Comparison of ENCODE assay signal across 10 mouse cellular contexts in genomic region chr13:97598507-97599431, GRCm38 (mm10).
DNase-seq lines count a peak whose midpoint lies in the region; ATAC-seq and TF ChIP-seq lines count a peak whose summit lies in the region.
"Had no signal": no experiment of that assay in that cellular context is flagged by ENCODE, and none has a peak within 500 bp of the region (broad histone marks: within the 10 kb centered on the region; RNA-seq: fewer than 3 reads in every experiment).

No protein-coding gene starts in this region.

- H3K4me3 ChIP-seq in embryonic facial prominence, embryonic 15.5 days (replicated peaks): no peak overlapping the region
- no peak overlapping the region for H3K4me3 ChIP-seq in intestine, postnatal 0 days (ENCODE audit: low read depth, low read length)

- peak; percentile 22 for DNase-seq in kidney, adult 11 months
- no peak for DNase-seq in kidney, adult 8-10 months
- DNase-seq in lung, postnatal 25 days (ENCODE audit: low spot score): peak; percentile 39
- DNase-seq in thymus, postnatal 0 days (ENCODE audit: low spot score): no peak
- DNase-seq in right cerebral cortex, postnatal 10 days (ENCODE audit: low spot score in 2 of 2): no peak
- DNase-seq: spleen, adult 18-20 months had no signal

- H3K27ac ChIP-seq in embryonic facial prominence, embryonic 15.5 days (replicated peaks): 0 out of 2 replicates have a peak overlapping the region, but pooled peaks have one; percentile 44
- no peak overlapping the region for H3K27ac ChIP-seq in intestine, postnatal 0 days (ENCODE audit: low read depth, low read length)

- no peak for ATAC-seq in embryonic facial prominence, embryonic 15.5 days (ENCODE audit: insufficient number of reproducible peaks, low FRiP score, low TSS enrichment, low read depth)
- ATAC-seq in intestine, postnatal 0 days: peak; percentile 83
- ATAC-seq in granulocyte monocyte progenitor cell, adult 5-6 weeks (replicated peaks; ENCODE audit: poor library complexity, severe bottlenecking): no peak

- H3K4me2 ChIP-seq in embryonic facial prominence, embryonic 15.5 days (replicated peaks): no peak overlapping the region
- H3K4me2 ChIP-seq in intestine, postnatal 0 days (replicated peaks; ENCODE audit: low read depth): no peak overlapping the region
- H3K4me2 ChIP-seq: liver, embryonic 11.5 days had no signal

- H3K27me3 ChIP-seq in embryonic facial prominence, embryonic 15.5 days: no peaks in the 10 kb centered on the region
- no peaks in the 10 kb centered on the region for H3K27me3 ChIP-seq in intestine, postnatal 0 days (replicated peaks; ENCODE audit: control insufficient read depth, insufficient read depth, low read length)

- TF ChIP-seq CTCF in intestine, postnatal 0 days (IDR thresholded peaks at IDR 0.05; ENCODE audit: low read depth): peak; percentile 24; the same call in 1 of the 2 replicates

- no peaks in the 10 kb centered on the region for H3K9me3 ChIP-seq in embryonic facial prominence, embryonic 15.5 days (replicated peaks)
- H3K9me3 ChIP-seq in intestine, postnatal 0 days (ENCODE audit: control insufficient read depth): no peaks in the 10 kb centered on the region

- 56% methylated on average over 15 of the region's 15 CpGs for WGBS in embryonic facial prominence, embryonic 15.5 days
- 37% methylated on average over 15 of the region's 15 CpGs for WGBS in intestine, postnatal 0 days

- H3K4me1 ChIP-seq in embryonic facial prominence, embryonic 15.5 days: peaks cover 6% of the 10 kb centered on the region
- H3K4me1 ChIP-seq in intestine, postnatal 0 days (replicated peaks; ENCODE audit: control insufficient read depth, insufficient read depth, low read length): no peaks in the 10 kb centered on the region

- no peak overlapping the region for H3K9ac ChIP-seq in embryonic facial prominence, embryonic 15.5 days
- H3K9ac ChIP-seq in intestine, postnatal 0 days (ENCODE audit: low read depth, low read length): no peak overlapping the region

- no peaks in the 10 kb centered on the region for H3K36me3 ChIP-seq in embryonic facial prominence, embryonic 15.5 days
- H3K36me3 ChIP-seq in intestine, postnatal 0 days (ENCODE audit: control insufficient read depth, insufficient read depth): no peaks in the 10 kb centered on the region

Comparison
In these comparisons a context has a peak if more than half of its experiments do, and no peak if none do; other contexts are left out.
1. DNase-seq: peak in kidney, adult 11 months (single experiment) and lung, postnatal 25 days (single experiment); none in kidney, adult 8-10 months (0 of 2), thymus, postnatal 0 days (single experiment) and right cerebral cortex, postnatal 10 days (0 of 2).